Mouse (Mus musculus): ENCODE data around the gene Ralgps1.

GRCm38 (mm10) chr2:33309426-33309825 is 61.9 kb downstream of the Ralgps1 start:
- no peak for TF ChIP-seq GATA1 (IDR thresholded peaks at IDR 0.05; ENCODE audit: low read length)
- TF ChIP-seq TAL1 (IDR thresholded peaks at IDR 0.05; ENCODE audit: low read length): no peak
